Mouse (Mus musculus) spleen, adult 2 months (tissue): ENCODE results near the gene Ppox.

ENCODE experiments used
- CTCF ChIP-seq: fragments of 200-500 bp; IDR thresholded peaks from 2 replicates; pipeline ENCODE4 v1.5.1; 2011; ENCODE audit warnings: mild to moderate bottlenecking, inconsistent platforms; ENCODE audit not compliant: insufficient read depth, insufficient read length, insufficient replicate concordance; ENCODE audit errors: extremely low read depth
- POLR2A ChIP-seq: fragments of 200-500 bp; IDR thresholded peaks from 2 replicates; pipeline ENCODE4 v1.6.1; 2011; ENCODE audit warnings: low read depth, low read length, inconsistent platforms

DNA sequence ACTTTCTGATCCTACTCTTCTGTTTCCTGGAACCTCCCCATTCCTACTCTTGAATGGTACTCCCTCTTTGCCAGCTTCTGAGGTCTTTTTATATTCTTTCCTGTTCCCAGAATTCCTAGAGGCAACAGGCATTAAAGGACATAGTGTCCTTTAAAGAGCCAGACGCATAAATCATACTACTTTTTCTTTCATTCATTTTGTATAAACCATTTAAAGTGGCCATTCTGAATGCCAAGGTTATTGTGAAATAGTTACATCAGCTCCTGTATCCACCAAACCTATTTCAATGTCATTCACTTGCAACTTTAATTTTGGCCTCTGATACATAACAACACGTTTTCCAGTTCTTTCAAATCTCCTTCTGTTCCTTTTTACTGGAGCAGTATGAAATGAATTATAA lies 28.3 kb upstream of the Ppox start:
- TF ChIP-seq CTCF (no peak), POLR2A (no peak)
